In the genomic region with DNA sequence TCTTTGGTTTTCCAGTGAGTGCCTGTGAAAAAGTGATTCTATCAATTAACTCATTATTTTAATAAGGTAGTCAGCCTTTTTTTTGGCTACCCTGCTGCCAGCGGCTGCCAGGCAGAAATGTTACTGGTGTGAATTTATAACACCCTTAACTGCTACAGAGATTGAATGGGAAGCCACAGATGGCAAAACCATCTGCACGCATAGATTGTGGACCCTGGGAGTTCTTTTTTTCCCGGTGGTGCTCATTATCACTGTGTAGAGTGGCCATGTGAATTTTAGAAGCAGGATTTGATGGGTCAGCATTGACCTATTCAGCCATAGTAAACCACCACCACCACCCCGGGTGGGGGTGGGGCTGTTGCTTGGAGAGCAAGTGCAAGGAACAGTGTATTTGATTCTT, we compare ENCODE assay signal across 8 mouse cellular contexts. TPM values are rescaled to one million over a fixed set of nuclear protein-coding genes. Genes with fewer than 3 reads are reported as not detected.
DNase-seq lines count a peak whose midpoint lies in the region; ATAC-seq and TF ChIP-seq lines count a peak whose summit lies in the region.

No protein-coding gene starts in this region.

- H3K4me3 ChIP-seq in kidney, embryonic 15.5 days (replicated peaks) = peak overlapping the region; percentile 75
- peak overlapping the region; percentile 96 for H3K4me3 ChIP-seq in forebrain, embryonic 14.5 days (ENCODE audit: low read depth, low read length)
- peak overlapping the region; percentile 87 for H3K4me3 ChIP-seq in limb, embryonic 14.5 days (replicated peaks; ENCODE audit: low read length)
- H3K4me3 ChIP-seq in stomach, embryonic 14.5 days (ENCODE audit: low read depth, low read length) = peak overlapping the region; percentile 94

- WGBS in kidney, embryonic 15.5 days = 8% methylated on average over 4 of the region's 4 CpGs
- WGBS in forebrain, embryonic 14.5 days = 3% methylated on average over 4 of the region's 4 CpGs
- WGBS in limb, embryonic 14.5 days = 16% methylated on average over 4 of the region's 4 CpGs
- WGBS in stomach, embryonic 14.5 days = 12% methylated on average over 4 of the region's 4 CpGs

- H3K27ac ChIP-seq in kidney, embryonic 15.5 days = no peak overlapping the region
- peak overlapping the region; percentile 86 for H3K27ac ChIP-seq in forebrain, embryonic 14.5 days (ENCODE audit: low read depth, low read length)
- 0 out of 2 replicates have a peak overlapping the region, but pooled peaks have one; percentile 70 for H3K27ac ChIP-seq in limb, embryonic 14.5 days (replicated peaks; ENCODE audit: low read depth, low read length)
- no peak overlapping the region for H3K27ac ChIP-seq in stomach, embryonic 14.5 days (ENCODE audit: low read length)

- no peaks in the 10 kb centered on the region for H3K9me3 ChIP-seq in kidney, embryonic 15.5 days (replicated peaks)
- H3K9me3 ChIP-seq in forebrain, embryonic 14.5 days (replicated peaks; ENCODE audit: control insufficient read depth, low read length) = no peaks in the 10 kb centered on the region
- H3K9me3 ChIP-seq in limb, embryonic 14.5 days (ENCODE audit: control insufficient read depth, low read length) = no peaks in the 10 kb centered on the region
- H3K9me3 ChIP-seq in stomach, embryonic 14.5 days (ENCODE audit: control insufficient read depth, low read depth, low read length) = no peaks in the 10 kb centered on the region

- peaks cover 39% of the 10 kb centered on the region for H3K36me3 ChIP-seq in kidney, embryonic 15.5 days
- peaks cover 26% of the 10 kb centered on the region for H3K36me3 ChIP-seq in forebrain, embryonic 14.5 days (ENCODE audit: control insufficient read depth, insufficient read depth, low read length)
- peaks cover 35% of the 10 kb centered on the region for H3K36me3 ChIP-seq in limb, embryonic 14.5 days (ENCODE audit: control insufficient read depth, insufficient read depth, low read length)
- H3K36me3 ChIP-seq in stomach, embryonic 14.5 days (ENCODE audit: control insufficient read depth, insufficient read depth, low read length) = peaks cover 22% of the 10 kb centered on the region

- no peak for ATAC-seq in kidney, embryonic 15.5 days (replicated peaks; ENCODE audit: low FRiP score)
- peak; percentile 35; the same call in 1 of the 2 replicates for ATAC-seq in forebrain, embryonic 14.5 days
- no peak for ATAC-seq in limb, embryonic 14.5 days (ENCODE audit: low FRiP score, low read depth)
- ATAC-seq in stomach, embryonic 14.5 days (ENCODE audit: insufficient number of reproducible peaks, insufficient read depth, low FRiP score, low read depth) = no peak

- DNase-seq in kidney, postnatal 10 days = no peak
- DNase-seq in NIH3T3 (ENCODE audit: low read depth) = peak; percentile 45
- DNase-seq in forebrain, embryonic 14.5 days (ENCODE audit: low spot score) = peak; percentile 87
- DNase-seq in limb, embryonic 14.5 days (ENCODE audit: low spot score) = no peak
- DNase-seq in gastrocnemius, postnatal 25 days = no peak
- DNase-seq in adrenal gland, adult 8-10 months = no peak

- H3K4me1 ChIP-seq in kidney, embryonic 15.5 days = peaks cover 50% of the 10 kb centered on the region
- peaks cover 17% of the 10 kb centered on the region for H3K4me1 ChIP-seq in forebrain, embryonic 14.5 days (ENCODE audit: control insufficient read depth, insufficient read depth, low read length)
- H3K4me1 ChIP-seq in limb, embryonic 14.5 days (ENCODE audit: control insufficient read depth, insufficient read depth, low read length) = peaks cover 24% of the 10 kb centered on the region
- H3K4me1 ChIP-seq in stomach, embryonic 14.5 days (ENCODE audit: control insufficient read depth, insufficient read depth, low read length) = peaks cover 17% of the 10 kb centered on the region; the same call in 1 of the 2 replicates

- H3K27me3 ChIP-seq in kidney, embryonic 15.5 days = no peaks in the 10 kb centered on the region
- no peaks in the 10 kb centered on the region for H3K27me3 ChIP-seq in forebrain, embryonic 14.5 days (replicated peaks; ENCODE audit: control insufficient read depth, insufficient read depth, low read length)
- H3K27me3 ChIP-seq in limb, embryonic 14.5 days (ENCODE audit: control insufficient read depth, insufficient read depth, low read length) = no peaks in the 10 kb centered on the region
- H3K27me3 ChIP-seq in stomach, embryonic 14.5 days (ENCODE audit: control insufficient read depth, insufficient read depth, low read length) = no peaks in the 10 kb centered on the region

- peak overlapping the region; percentile 80 for H3K9ac ChIP-seq in kidney, embryonic 15.5 days
- peak overlapping the region; percentile 91 for H3K9ac ChIP-seq in forebrain, embryonic 14.5 days (ENCODE audit: low read length)
- peak overlapping the region; percentile 92 for H3K9ac ChIP-seq in limb, embryonic 14.5 days (ENCODE audit: low read depth, low read length, severe bottlenecking)
- H3K9ac ChIP-seq in stomach, embryonic 14.5 days (replicated peaks; ENCODE audit: low read depth, low read length) = peak overlapping the region; percentile 88

- peak overlapping the region; percentile 73 for H3K4me2 ChIP-seq in kidney, embryonic 15.5 days
- H3K4me2 ChIP-seq in forebrain, embryonic 14.5 days (ENCODE audit: low read length) = peak overlapping the region; percentile 75
- peak overlapping the region; percentile 78 for H3K4me2 ChIP-seq in limb, embryonic 14.5 days (replicated peaks; ENCODE audit: low read depth, low read length, severe bottlenecking)
- H3K4me2 ChIP-seq in stomach, embryonic 14.5 days (replicated peaks; ENCODE audit: low read depth, low read length) = peak overlapping the region; percentile 61

- TF ChIP-seq POLR2A in limb, embryonic 14.5 days (IDR thresholded peaks at IDR 0.05; ENCODE audit: borderline replicate concordance, extremely low read depth, insufficient read depth, insufficient read length) = no peak

RNA-seq across cellular contexts. Expression of gene Pdia6, which starts 1.0 kb away (rescaled TPM):
- polyA plus RNA-seq in kidney, embryonic 15.5 days (2015; fragmentation: Nextera tagmentation; extraction: Ambion mirVana) = 614 and 635 TPM in 2 replicates
- 357 and 368 TPM in 2 replicates for polyA plus RNA-seq in forebrain, embryonic 14.5 days (2014; fragmentation: Nextera tagmentation; extraction: Ambion mirVana)
- polyA plus RNA-seq in limb, embryonic 14.5 days (2012; rRNA removed) = 316 and 435 TPM in 2 replicates
- polyA plus RNA-seq in limb, embryonic 14.5 days (2014; fragmentation: Nextera tagmentation; extraction: Ambion mirVana) = 574 and 584 TPM in 2 replicates
- 502 and 548 TPM in 2 replicates for polyA plus RNA-seq in stomach, embryonic 14.5 days (2014; fragmentation: Nextera tagmentation; extraction: Ambion mirVana)
- total RNA-seq in gastrocnemius, postnatal 25 days (2021) = 10 to 100 TPM; 51.2 to 55.1 TPM
- total RNA-seq in adrenal gland, adult 8-10 months (2022) = 100 to 1,000 TPM; 165 to 203 (median 180) TPM

Comparison
In these comparisons a context has a peak if more than half of its experiments do, and no peak if none do; other contexts are left out.
1. H3K27ac ChIP-seq: peak in forebrain, embryonic 14.5 days (single experiment) and limb, embryonic 14.5 days (single experiment); none in kidney, embryonic 15.5 days (single experiment) and stomach, embryonic 14.5 days (single experiment).
2. DNase-seq: peak in NIH3T3 (single experiment) and forebrain, embryonic 14.5 days (single experiment); none in kidney, postnatal 10 days (single experiment), limb, embryonic 14.5 days (single experiment), gastrocnemius, postnatal 25 days (single experiment) and adrenal gland, adult 8-10 months (single experiment).
3. Peak in every context shown above with its lines, with median percentiles within 50 percentile points of each other: H3K4me2 ChIP-seq, H3K4me3 ChIP-seq and H3K9ac ChIP-seq.